Mouse (Mus musculus): ENCODE results near the gene Dct. TPM values are rescaled to one million over a fixed set of nuclear protein-coding genes. Genes with fewer than 3 reads are reported as not detected.
A peak's percentile ranks its signal among the peaks of the same experiment; 100 is the strongest.

Gene Dct
- total RNA-seq, 4 experiments from 2014 or later, result 1.2 to 6.4 (median 3.5) TPM

- no peak for DNase-seq (ENCODE audit: low spot score)
Measured at GRCm38 (mm10) chr14:118049648-118050238, 2.3 kb downstream of the Dct start.

- peak; percentile 19 for DNase-seq (ENCODE audit: low spot score)
Measured at GRCm38 (mm10) chr14:118042963-118043362, 9.1 kb downstream of the Dct start.

- no peak for DNase-seq (ENCODE audit: low spot score)
Measured at GRCm38 (mm10) chr14:118042066-118042762, 9.8 kb downstream of the Dct start.

GRCm38 (mm10) chr14:118040550-118041250 is 11.3 kb downstream of the Dct start:
- no peak for DNase-seq (ENCODE audit: low spot score)

- DNase-seq (ENCODE audit: low spot score), result peak; percentile 9
Measured at GRCm38 (mm10) chr14:118039074-118039473, 13.0 kb downstream of the Dct start.

GRCm38 (mm10) chr14:118027564-118027963 is 24.5 kb downstream of the Dct start:
- DNase-seq (ENCODE audit: low spot score), result no peak

GRCm38 (mm10) chr14:118021867-118022543 is 30.0 kb downstream of the Dct start:
- DNase-seq (ENCODE audit: low spot score), result no peak

- no peak for DNase-seq (ENCODE audit: low spot score)
Measured at GRCm38 (mm10) chr14:118019314-118019713, 32.7 kb downstream of the Dct start.

GRCm38 (mm10) chr14:118013237-118013636 is 38.8 kb downstream of the Dct start:
- no peak for DNase-seq (ENCODE audit: low spot score)

GRCm38 (mm10) chr14:118009541-118009940 is 42.5 kb downstream of the Dct start:
- DNase-seq (ENCODE audit: low spot score), result no peak

- peak; percentile 57 for DNase-seq (ENCODE audit: low spot score)
Measured at GRCm38 (mm10) chr14:118005697-118006096, 46.3 kb downstream of the Dct start.

- DNase-seq (ENCODE audit: low spot score), result no peak
Measured at GRCm38 (mm10) chr14:118004434-118004833, 47.6 kb downstream of the Dct start.

- DNase-seq (ENCODE audit: low spot score), result no peak
Measured at GRCm38 (mm10) chr14:117993845-117994244, 58.2 kb downstream of the Dct start.

GRCm38 (mm10) chr14:117992600-117993256 is 59.3 kb downstream of the Dct start:
- DNase-seq (ENCODE audit: low spot score), result no peak

- no peak for DNase-seq (ENCODE audit: low spot score)
Measured at GRCm38 (mm10) chr14:117990203-117990602, 61.8 kb downstream of the Dct start.

GRCm38 (mm10) chr14:117988444-117988843 is 63.6 kb downstream of the Dct start:
- DNase-seq (ENCODE audit: low spot score), result no peak

- DNase-seq (ENCODE audit: low spot score), result no peak
Measured at GRCm38 (mm10) chr14:117981532-117981931, 70.5 kb downstream of the Dct start.

- DNase-seq (ENCODE audit: low spot score), result no peak
Measured at GRCm38 (mm10) chr14:117972576-117972975, 79.5 kb downstream of the Dct start.
